Mouse (Mus musculus) intestine, embryonic 16.5 days (tissue): ENCODE data around the gene Wdr12. TPM values are rescaled to one million over a fixed set of nuclear protein-coding genes. Genes with fewer than 3 reads are reported as not detected.

Source experiments
- polyA plus RNA-seq: library from polyadenylated mRNA; unstranded; fragments of >200 nt; fragmentation: Nextera tagmentation; extraction: Ambion mirVana; gene quantifications from 2 replicates; pipeline ENCODE4 v1.2.1, GENCODE M21; 2015

Wdr12 gene
- polyA plus RNA-seq, 1 experiment from 2014 or later = 50.1 TPM

Other genes with a start within 250 kb of the Wdr12 start
- 2.9 TPM in 2 replicates for gene Fam117b, start 185.6 kb downstream of the Wdr12 start, polyA plus RNA-seq
- 0.64 and 0.80 TPM in 2 replicates for gene Ica1l, start 55.5 kb downstream of the Wdr12 start, polyA plus RNA-seq
- 3.5 and 4.5 TPM in 2 replicates for gene Carf, start 398 bp downstream of the Wdr12 start, polyA plus RNA-seq
- 4.7 and 4.8 TPM in 2 replicates for gene Nbeal1, start 82.0 kb upstream of the Wdr12 start, polyA plus RNA-seq
- 16.2 and 18.6 TPM in 2 replicates for gene Cyp20a1, start 244.7 kb upstream of the Wdr12 start, polyA plus RNA-seq